Mouse (Mus musculus) left cerebral cortex, postnatal 25 days (tissue): ENCODE results near the gene Vasn. TPM values are rescaled to one million over a fixed set of nuclear protein-coding genes. Genes with fewer than 3 reads are reported as not detected.

Source experiments
- DNase-seq, 2 experiments: peaks; one replicate each; pipeline ENCODE4 v3.0.0; 2022; ENCODE audit warnings: low spot score in 2 of 2, mixed read lengths in 1 of 2
- intact Hi-C: fragments of 180-260 bp; cut with DNase I; formaldehyde crosslinking; loops from one replicate; pipeline ENCODE4 v1.15.1; 2025
- total RNA-seq, 2 experiments: library from RNA; stranded (reverse); gene quantifications; 2 replicates each; pipeline ENCODE4 v1.2.3; 2021

Gene Vasn
- total RNA-seq, 2 experiments from 2014 or later = 7.5 to 9.9 TPM

GRCm38 (mm10) chr16:4605514-4606131 is 34.1 kb upstream of the Vasn start:
- intact Hi-C loops = loop anchor here (2.0 to 5.0 kb wide), 2 partner anchors 117 to 298 kb away; no protein-coding TSS in a partner anchor
- no peak for DNase-seq

GRCm38 (mm10) chr16:4606431-4607084 is 33.2 kb upstream of the Vasn start:
- DNase-seq = no peak
- intact Hi-C loops = loop anchor here (1.0 to 5.0 kb wide), 3 partner anchors 38 to 299 kb away; no protein-coding TSS in a partner anchor

- intact Hi-C loops = loop anchor here (1.0 to 5.0 kb wide), 3 partner anchors 40 to 301 kb away; no protein-coding TSS in a partner anchor
- DNase-seq = peak; percentile 84 to 87
Observed at GRCm38 (mm10) chr16:4607818-4608531, 31.8 kb upstream of the Vasn start.

- no peak for DNase-seq
- intact Hi-C loops = loop anchor here (5.0 kb wide), 1 partner anchor 301 kb away; no protein-coding TSS in a partner anchor
Observed at GRCm38 (mm10) chr16:4608532-4609059, 31.1 kb upstream of the Vasn start.

GRCm38 (mm10) chr16:4611193-4611592 is 28.5 kb upstream of the Vasn start:
- intact Hi-C loops = no loop called here
- no peak for DNase-seq

GRCm38 (mm10) chr16:4611676-4612075 is 28.1 kb upstream of the Vasn start:
- intact Hi-C loops = no loop called here

GRCm38 (mm10) chr16:4613736-4614135 is 26.0 kb upstream of the Vasn start:
- no peak for DNase-seq
- intact Hi-C loops = no loop called here

More at GRCm38 (mm10) chr16:4611676-4612075, 28.1 kb upstream of the Vasn start:
- DNase-seq = no peak

- intact Hi-C loops = no loop called here
- no peak for DNase-seq
Observed at GRCm38 (mm10) chr16:4614639-4615038, 25.1 kb upstream of the Vasn start.

GRCm38 (mm10) chr16:4615297-4615696 is 24.4 kb upstream of the Vasn start:
- intact Hi-C loops = no loop called here
- DNase-seq = no peak

- no peak for DNase-seq
- intact Hi-C loops = no loop called here
Observed at GRCm38 (mm10) chr16:4616829-4617228, 22.9 kb upstream of the Vasn start.

- intact Hi-C loops = no loop called here
- no peak for DNase-seq
Observed at GRCm38 (mm10) chr16:4624074-4624473, 15.7 kb upstream of the Vasn start.

- peak; percentile 94 to 95 for DNase-seq
- intact Hi-C loops = no loop called here
Observed at GRCm38 (mm10) chr16:4624481-4625110, 15.1 kb upstream of the Vasn start, which contains the start of gene Pam16. Pam16 (minus strand) TSS chr16:4624988.

- intact Hi-C loops = no loop called here
- no peak for DNase-seq
Observed at GRCm38 (mm10) chr16:4627105-4627504, 12.6 kb upstream of the Vasn start.

- intact Hi-C loops = no loop called here
- no peak for DNase-seq
Observed at GRCm38 (mm10) chr16:4628898-4629419, 10.8 kb upstream of the Vasn start.

GRCm38 (mm10) chr16:4629950-4630349 is 9.8 kb upstream of the Vasn start:
- DNase-seq = peak; percentile 66 to 68
- intact Hi-C loops = loop anchor here (1.0 to 2.0 kb wide), 2 partner anchors 23 to 37 kb away; no protein-coding TSS in a partner anchor

- DNase-seq = no peak
Observed at GRCm38 (mm10) chr16:4632050-4632449, 7.7 kb upstream of the Vasn start.

GRCm38 (mm10) chr16:4633661-4634060 is 6.1 kb upstream of the Vasn start:
- DNase-seq = no peak
- intact Hi-C loops = no loop called here

More at GRCm38 (mm10) chr16:4632050-4632449, 7.7 kb upstream of the Vasn start:
- intact Hi-C loops = no loop called here

GRCm38 (mm10) chr16:4634681-4635080 is 5.1 kb upstream of the Vasn start:
- intact Hi-C loops = no loop called here
- DNase-seq = no peak

GRCm38 (mm10) chr16:4635760-4636159 is 4.0 kb upstream of the Vasn start:
- intact Hi-C loops = no loop called here
- DNase-seq = no peak
